Mouse (Mus musculus): ENCODE data around the gene Rwdd2a.
"Not testable (repeated sequence)": the region's sequence is repeated elsewhere in the genome, so short reads cannot be mapped to it uniquely, and the experiment has no call there.

The Rwdd2a gene

DNA sequence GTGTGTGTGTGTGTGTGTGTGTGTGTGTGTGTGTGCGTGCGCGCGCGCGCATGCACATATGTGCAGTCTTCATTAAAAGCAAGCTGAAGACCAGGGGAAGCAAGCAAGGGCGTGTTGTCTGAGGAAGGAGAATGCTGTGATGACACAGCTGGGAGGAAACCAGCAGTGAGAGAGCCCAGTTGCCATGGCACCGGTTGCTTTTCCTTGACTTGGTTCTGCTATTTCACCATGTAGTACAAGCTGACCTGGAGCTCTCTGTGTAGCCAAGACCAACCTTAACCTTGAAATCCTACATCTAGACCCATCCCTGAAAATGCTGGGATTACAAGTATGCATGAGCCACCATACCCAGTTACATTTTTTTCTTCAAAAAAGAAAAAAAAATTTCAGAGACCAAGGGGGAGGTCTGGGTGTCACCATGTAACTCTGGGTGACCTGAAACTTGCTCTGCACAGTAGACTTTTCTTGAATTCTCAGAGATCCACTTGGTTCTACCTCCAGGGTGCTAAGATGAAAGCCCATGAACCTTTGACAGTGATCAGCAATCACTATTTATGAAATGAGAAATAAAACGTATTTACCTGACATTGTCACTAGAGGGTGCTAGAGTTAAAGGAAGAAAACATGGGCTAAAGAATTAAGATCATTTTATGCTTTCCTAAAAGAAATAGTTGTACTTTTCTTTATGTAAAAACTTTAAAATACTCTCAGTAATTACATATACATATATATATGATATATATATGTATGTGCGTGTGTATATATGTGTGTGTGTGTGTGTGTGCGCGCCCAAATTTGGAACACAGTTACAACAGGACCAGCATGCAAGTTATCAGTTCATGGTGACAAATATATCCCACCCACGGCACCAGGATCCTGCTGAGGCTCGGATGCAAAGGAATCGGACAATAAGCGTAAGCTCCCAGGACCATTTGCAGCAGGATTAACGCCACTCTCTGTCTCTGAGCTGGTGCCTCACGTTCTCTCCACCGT is 21.2 kb downstream of the Rwdd2a start:
- DNase-seq (ENCODE audit: low spot score in 2 of 2): no peak

DNA sequence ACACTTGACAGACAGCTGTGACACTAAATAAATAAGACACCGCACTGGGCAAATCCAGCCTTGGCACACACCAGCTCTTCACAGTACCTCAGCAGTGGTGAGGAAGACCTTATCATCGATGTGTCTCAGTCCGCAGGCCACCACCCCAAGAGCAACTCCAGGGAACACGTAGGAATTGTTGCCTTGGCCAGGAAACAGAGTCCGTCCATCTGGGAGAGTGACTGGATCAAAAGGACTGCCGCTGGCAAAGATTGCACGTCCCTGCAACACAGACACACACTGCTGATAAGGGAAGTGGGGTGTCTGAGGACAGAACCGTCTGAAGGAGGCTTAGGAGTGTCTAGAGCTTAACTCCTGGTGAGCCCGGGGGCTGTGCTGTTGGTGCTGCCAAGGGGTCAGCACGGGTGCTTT is 22.6 kb downstream of the Rwdd2a start:
- DNase-seq (ENCODE audit: low spot score in 2 of 2): not testable (repeated sequence)

DNA sequence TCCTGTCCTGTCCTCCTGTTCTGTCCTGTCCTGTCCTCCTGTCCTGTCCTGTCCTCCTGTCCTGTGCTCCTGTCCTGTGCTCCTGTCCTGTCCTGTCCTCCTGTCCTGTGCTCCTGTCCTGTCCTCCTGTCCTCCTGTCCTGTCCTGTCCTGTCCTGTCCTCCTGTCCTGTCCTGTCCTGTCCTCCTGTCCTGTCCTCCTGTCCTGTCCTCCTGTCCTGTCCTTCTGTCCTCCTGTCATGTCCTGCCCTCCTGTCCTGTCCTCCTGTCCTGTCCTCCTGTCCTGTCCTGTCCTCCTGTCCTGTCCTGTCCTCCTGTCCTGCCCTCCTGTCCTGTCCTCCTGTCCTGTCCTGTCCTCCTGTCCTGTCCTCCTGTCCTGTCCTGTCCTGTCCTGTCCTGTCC is 25.2 kb downstream of the Rwdd2a start:
- not testable (repeated sequence) for DNase-seq (ENCODE audit: low spot score in 2 of 2)

DNA sequence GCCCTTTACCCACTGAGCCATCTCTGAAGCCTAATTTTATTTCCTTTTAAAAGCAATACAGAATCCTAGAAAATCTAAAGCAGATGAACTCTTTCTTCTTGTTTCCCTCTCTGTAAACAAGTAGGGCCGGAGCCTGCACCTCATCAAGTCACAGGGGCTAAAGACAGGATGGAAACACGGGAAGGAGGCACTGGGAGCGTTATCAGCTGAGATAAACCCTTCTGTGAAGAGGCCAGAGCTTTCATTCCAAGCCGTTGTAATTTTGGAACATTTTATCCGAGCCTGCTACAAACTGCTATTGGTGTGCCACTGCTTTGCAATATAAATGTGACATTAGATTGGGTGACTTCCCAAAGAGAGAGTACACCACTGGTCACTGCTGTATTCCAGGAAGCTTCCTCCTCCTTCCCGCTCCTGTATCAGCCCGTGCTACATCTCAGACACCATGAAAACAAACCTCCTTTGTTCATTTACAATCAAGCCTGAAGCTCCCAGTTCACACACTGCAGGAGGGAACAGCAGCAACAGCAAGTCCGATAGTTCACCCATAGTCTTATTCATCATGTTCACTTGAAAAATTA is 28.0 kb downstream of the Rwdd2a start:
- no peak for DNase-seq (ENCODE audit: low spot score in 2 of 2)

DNA sequence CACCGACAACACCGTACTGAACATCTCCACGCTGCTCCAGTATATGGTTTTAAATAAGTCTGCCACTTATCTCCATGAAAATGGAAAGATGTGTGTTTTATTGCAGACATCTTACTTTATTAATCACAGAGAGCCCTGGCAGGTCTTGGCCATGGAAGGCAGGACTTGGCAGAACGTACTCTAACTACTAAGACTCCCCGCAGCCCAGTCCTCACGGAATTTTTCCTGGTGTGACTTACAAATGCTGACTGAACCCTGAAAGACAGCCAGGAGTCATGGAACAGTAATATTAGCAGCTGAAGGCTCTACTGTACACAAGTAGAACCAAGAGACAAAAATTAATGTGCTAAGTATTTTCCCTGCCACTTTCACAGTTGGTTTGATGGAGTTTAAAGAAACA is 34.0 kb downstream of the Rwdd2a start:
- DNase-seq (ENCODE audit: low spot score in 2 of 2): no peak

DNA sequence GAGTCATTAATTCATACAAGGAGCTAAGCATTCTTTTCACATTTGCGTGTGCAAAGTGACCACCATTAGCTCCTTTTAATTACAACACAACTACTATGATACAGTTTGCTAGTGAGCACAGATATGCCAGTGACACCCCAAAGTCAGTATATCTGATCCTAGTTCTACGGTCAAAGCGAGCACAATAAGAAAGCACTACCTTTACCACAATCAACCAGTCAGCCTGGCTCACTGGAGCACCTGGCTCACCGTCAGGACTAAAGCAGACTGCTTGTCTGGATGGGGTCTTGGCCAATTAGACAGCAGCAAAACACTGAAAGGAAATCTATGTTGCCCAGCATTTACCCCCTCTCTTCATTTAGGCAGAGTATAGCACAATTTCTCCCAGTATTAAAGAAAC is 40.3 kb downstream of the Rwdd2a start:
- no peak for DNase-seq (ENCODE audit: low spot score in 2 of 2)

DNA sequence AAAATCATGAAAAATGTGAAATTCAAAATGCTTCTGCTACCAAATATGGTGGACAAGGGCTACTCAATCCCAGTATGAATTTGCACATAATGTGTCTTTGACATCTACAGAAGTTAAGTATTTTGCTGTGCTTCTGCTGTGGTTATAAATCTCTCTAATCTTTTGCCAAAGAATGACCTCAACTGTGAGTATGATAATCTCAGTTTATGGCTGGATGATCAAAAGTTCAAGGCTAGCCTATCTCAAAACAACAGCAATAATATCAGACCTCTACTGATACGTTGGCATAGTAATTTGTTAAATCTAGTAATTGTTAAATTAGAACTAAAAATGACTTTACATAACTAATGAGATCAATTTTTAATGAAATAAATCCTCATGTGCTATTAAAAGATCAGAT is 44.0 kb downstream of the Rwdd2a start:
- no peak for DNase-seq (ENCODE audit: low spot score in 2 of 2)

DNA sequence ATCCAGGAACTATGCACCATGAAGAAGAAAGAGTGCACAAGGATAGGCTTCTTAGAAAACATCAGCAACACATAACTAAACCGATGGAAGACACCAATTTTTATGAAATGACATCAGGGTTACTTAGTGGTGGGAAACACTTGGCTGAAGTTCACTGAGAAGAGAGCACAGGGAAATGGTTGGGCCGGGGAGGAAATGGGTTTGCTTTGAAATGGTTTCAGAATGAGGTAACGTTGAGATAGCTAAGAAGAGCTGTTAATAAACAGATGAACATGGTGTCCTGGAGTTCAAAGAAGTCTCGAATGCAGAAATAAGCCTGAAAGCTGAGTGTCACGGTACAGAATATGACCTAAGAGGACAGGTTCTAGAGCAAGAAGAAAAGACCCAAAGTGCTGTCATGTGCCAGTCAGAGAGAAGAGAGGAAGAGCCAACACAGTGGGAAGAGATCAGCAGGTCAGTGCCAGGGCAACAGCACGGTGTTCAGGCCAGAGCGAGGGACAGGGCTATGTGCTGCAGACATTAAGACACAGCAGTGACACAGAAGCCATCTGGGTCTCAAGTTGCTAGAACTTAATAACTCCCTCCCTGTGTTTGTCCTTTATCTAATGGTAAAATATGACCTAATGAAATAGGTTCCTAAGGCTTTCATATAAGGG is 46.2 kb downstream of the Rwdd2a start:
- DNase-seq (ENCODE audit: low spot score in 2 of 2): no peak

DNA sequence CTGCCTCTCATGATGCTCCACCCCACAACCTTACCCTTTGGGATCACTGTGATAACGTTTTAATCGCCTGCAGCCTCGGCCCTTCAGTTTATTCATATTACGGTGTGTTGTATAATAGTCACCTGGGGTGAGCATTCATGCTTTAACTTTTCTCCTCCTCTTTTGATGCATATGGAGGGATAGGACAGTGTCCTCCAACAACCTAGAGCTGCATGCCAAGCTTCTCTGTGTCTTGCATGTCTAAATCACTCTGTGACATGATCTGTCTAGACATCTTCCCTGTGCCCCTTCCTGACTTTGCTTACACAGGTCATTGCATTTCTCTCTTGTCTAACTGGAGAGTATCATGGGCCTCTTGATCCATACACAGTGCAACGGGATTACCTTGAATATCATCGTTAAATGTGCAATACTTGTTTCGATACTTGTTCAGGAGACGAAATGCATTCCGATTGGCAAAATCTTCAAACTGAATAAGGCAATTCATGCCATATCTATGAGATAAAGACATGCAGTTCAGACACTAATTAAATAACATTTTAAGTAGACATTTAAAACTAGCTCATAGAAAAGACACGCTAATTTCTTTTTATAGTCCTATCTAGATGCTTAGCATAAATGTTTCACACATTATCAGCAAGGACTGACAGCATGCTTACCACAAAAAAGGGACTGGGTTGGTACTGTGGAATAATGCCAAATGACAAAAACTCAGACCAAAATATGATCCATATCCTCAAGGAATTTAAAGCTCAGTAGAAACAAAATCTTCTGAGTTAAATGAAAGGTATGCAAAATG is 47.7 kb downstream of the Rwdd2a start:
- DNase-seq (ENCODE audit: low spot score in 2 of 2): no peak

DNA sequence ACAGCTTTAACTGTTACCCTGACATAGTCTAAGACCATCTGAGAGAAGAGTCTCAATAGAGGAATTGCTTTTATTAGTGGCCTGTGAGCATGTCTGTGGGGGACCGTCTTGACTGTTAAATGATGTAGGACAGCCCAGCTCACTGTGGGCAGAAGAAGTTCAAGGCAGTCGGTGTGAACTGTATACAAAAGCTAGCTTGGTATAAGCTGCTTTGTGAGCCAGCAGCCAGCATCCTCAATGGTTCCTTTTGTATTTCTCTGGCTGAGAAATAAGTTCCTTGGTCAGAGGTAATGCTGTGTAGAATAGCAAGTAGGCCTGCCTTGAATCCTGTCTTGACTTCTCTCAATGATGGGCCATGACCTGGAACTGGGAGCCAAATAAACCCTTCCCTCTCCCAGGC is 50.3 kb downstream of the Rwdd2a start:
- DNase-seq (ENCODE audit: low spot score in 2 of 2): no peak

DNA sequence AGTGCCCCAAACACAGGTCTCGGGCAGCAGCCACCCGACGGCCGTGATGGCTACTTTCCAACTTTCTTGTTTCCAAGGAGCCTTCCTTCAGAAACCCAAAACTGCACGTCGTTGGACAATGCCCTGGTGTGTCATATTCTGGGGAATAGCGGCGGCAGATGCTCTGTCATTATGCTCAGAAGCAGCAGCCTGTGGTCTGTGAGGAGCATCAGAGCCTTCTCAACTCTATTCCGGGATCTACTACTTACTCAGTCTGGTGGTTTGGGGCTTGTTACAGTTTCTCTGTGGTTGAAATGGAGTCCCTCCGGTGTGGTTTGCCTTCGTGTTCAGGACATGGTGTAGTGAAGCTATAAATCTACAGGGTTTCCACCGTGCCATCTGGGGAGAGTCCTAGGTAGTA is 52.2 kb downstream of the Rwdd2a start:
- DNase-seq (ENCODE audit: low spot score in 2 of 2): no peak

Measured in urinary bladder, postnatal 36 days (tissue).